Mouse (Mus musculus) ES-CJ7 (cell line): ENCODE measurements around the gene Apex1.
A peak's percentile ranks its signal among the peaks of the same experiment; 100 is the strongest.

Source experiments
- DNase-seq: peaks from one replicate; pipeline ENCODE4 v3.0.0; 2011; ENCODE audit warnings: low read depth, low spot score

Apex1 gene

DNA sequence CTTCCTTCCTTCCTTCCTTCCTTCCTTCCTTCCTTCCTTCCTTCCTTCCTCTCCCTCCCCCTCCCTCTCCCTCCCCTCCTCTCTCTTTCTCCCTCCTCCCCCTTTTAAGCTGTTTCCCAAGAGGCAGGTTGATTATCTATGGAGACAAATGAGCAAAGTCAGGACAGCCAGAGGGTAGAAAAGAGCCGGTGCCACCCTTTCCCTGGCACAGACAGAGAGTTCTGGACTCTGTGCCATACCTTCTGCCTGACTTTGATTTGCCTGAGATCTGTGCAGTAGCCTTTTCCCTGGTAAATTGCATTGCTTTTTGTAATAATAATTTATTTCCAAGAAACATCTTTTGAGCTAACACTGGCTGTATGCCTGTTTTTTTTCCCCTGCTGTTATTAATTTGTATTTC, 44.3 kb downstream of the Apex1 start:
- no peak for DNase-seq

- peak; percentile 85 for DNase-seq
Measured at GRCm38 (mm10) chr14:50969558-50970544, 45.1 kb downstream of the Apex1 start.

DNA sequence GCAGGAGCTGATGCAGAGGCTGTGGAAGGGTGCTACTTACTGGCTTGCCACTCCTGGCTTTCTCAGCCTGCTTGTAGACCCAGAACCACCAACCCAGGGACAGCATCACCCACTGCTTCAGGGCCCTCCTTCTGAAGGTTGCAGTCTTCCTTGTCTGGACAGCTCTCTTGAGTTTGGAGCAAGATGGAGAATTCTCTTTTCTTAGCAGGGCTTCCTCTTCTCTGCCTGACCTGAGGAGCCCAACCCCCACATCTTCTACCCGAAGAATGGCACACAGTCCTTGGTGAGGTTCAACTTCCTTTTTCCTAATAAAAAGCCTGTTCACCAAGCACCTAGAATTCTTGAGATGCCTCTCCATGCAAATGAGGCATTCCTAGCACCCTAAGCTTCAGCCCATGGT, 46.1 kb downstream of the Apex1 start:
- DNase-seq: no peak

DNA sequence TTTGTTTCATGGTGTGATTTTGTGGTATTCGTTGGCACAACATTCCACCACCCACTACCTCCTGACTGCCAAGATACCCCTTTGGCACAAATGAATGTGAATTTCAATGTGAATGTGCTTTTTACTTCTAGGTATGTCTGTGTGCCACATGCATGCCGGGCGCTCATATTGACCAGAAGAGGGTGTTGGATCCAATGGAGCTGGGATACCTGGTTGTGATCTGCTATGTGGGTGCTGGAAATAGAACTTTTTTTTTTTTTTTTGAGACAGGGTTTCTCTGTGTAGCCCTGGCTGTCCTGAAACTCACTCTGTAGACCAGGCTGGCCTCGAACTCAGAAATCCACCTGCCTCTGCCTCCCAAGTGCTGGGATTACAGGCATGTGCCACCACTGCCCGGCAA, 48.3 kb downstream of the Apex1 start:
- DNase-seq: peak; percentile 34

GRCm38 (mm10) chr14:50973700-50974099, 48.9 kb downstream of the Apex1 start:
- peak; percentile 85 for DNase-seq

GRCm38 (mm10) chr14:50975001-50975400, 50.2 kb downstream of the Apex1 start:
- no peak for DNase-seq

DNA sequence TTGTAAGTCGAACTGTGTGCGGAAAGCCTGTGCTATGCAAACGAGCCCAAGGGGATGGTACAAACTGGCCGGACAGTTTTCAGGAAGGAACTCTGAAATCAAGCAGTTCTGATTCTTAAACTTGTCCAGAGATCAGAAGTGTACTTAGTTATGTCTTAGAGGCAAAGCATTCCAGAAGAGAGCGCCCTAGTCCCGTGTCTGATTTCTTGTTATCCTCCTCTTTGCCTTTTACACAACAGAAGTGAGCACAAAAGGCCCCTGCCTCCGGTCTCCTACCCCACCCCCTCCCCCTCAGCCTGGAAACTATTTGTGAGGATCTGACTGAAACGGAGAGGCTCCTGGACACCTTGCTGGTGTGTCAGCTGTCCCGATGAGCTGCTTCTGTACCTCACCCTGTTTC, 51.9 kb downstream of the Apex1 start:
- no peak for DNase-seq
